19 mouse cellular contexts compared by ENCODE assay signal in the genomic region with DNA sequence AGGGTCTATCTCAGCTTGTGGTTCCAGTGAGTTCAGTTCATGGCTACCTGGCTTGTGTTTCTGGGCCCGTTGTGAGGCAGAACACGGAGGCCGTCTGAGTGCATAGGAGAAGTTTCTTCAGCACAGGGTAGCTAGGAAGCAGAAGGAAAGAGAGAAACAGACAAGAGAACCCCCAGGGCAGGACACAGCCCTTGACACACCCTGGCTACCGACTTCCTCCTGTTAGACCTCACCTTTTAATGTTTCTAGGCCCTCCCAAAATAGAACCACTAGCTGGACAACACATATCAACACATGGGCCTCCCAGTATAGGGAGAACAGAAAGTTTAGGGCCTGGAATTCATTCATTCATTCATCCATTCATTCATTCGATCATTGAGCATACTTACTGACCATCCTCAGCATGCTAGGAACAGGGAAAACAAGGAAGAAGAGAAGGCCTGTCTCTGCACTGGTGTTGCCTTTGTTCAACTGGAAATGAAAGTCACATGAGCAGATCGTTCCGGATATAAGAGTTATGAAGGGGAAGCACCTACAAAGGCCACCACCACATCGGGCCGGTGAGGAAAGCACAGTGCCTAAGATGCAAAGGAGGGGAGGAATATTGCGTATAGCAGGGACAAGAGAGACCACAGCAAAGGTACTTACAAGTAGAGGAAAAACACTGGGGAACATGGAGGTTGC. TPM values are rescaled to one million over a fixed set of nuclear protein-coding genes. Genes with fewer than 3 reads are reported as not detected.
DNase-seq lines count a peak whose midpoint lies in the region; ATAC-seq lines count a peak whose summit lies in the region.
"Had no signal": no experiment of that assay in that cellular context is flagged by ENCODE, and none has a peak within 500 bp of the region (broad histone marks: within the 10 kb centered on the region; RNA-seq: fewer than 3 reads in every experiment).

No protein-coding gene starts in this region.

- no peaks in the 10 kb centered on the region for H3K9me3 ChIP-seq in midbrain, embryonic 14.5 days (ENCODE audit: control insufficient read depth, low read length)
- H3K9me3 ChIP-seq: embryonic facial prominence, embryonic 12.5 days; liver, embryonic 12.5 days; midbrain, embryonic 12.5 days; neural tube, embryonic 12.5 days had no signal

- peak; percentile 79 to 81 for DNase-seq in spleen, postnatal 36 days (ENCODE audit: low spot score in 2 of 2)
- DNase-seq in spleen, postnatal 4 days (ENCODE audit: low spot score in 2 of 2) = no peak
- DNase-seq in T-cell, adult 2 months (ENCODE audit: low spot score) = peak; percentile 60
- DNase-seq in left cerebral cortex, adult 8-10 months (ENCODE audit: low spot score in 2 of 2) = no peak
- DNase-seq in midbrain, embryonic 14.5 days = no peak
- DNase-seq: cerebellum, adult 11 months; cerebellum, postnatal 25 days; kidney, adult 11 months; kidney, postnatal 14 days; layer of hippocampus, adult 9-11 months had no signal

- no peaks in the 10 kb centered on the region for H3K4me1 ChIP-seq in midbrain, embryonic 14.5 days (ENCODE audit: control insufficient read depth, insufficient read depth, low read length)
- H3K4me1 ChIP-seq: embryonic facial prominence, embryonic 12.5 days; liver, embryonic 12.5 days; midbrain, embryonic 12.5 days; neural tube, embryonic 12.5 days had no signal

- WGBS in midbrain, embryonic 14.5 days = 89% methylated on average over 10 of the region's 10 CpGs

- H3K9ac ChIP-seq in midbrain, embryonic 14.5 days (replicated peaks; ENCODE audit: low read length) = no peak overlapping the region
- H3K9ac ChIP-seq: embryonic facial prominence, embryonic 12.5 days; liver, embryonic 12.5 days; midbrain, embryonic 12.5 days; neural tube, embryonic 12.5 days had no signal

- no peak overlapping the region for H3K4me2 ChIP-seq in midbrain, embryonic 14.5 days (ENCODE audit: low read length)
- H3K4me2 ChIP-seq: embryonic facial prominence, embryonic 12.5 days; liver, embryonic 12.5 days; midbrain, embryonic 12.5 days; neural tube, embryonic 12.5 days had no signal

- H3K36me3 ChIP-seq in midbrain, embryonic 14.5 days (ENCODE audit: control insufficient read depth, insufficient read depth, low read length) = no peaks in the 10 kb centered on the region
- H3K36me3 ChIP-seq: embryonic facial prominence, embryonic 12.5 days; liver, embryonic 12.5 days; midbrain, embryonic 12.5 days; neural tube, embryonic 12.5 days had no signal

- ATAC-seq in hematopoietic stem cell, adult 5-6 weeks (replicated peaks in 1 of 2; ENCODE audit: insufficient read depth in 1 of 2, low FRiP score in 2 of 2, low TSS enrichment in 1 of 2, low read depth in 1 of 2, poor library complexity in 2 of 2, severe bottlenecking in 2 of 2) = peak; percentile 64 to 80
- ATAC-seq in neutrophil, adult 5-6 weeks (ENCODE audit: extremely low read depth, insufficient number of reproducible peaks, low FRiP score, poor library complexity, severe bottlenecking) = peak; percentile 53
- ATAC-seq in midbrain, embryonic 14.5 days (ENCODE audit: low FRiP score, low TSS enrichment) = no peak
- ATAC-seq: liver, embryonic 12.5 days; Patski had no signal

- H3K27me3 ChIP-seq in midbrain, embryonic 14.5 days (ENCODE audit: control insufficient read depth, insufficient read depth, low read length) = no peaks in the 10 kb centered on the region
- H3K27me3 ChIP-seq: embryonic facial prominence, embryonic 12.5 days; midbrain, embryonic 12.5 days; neural tube, embryonic 12.5 days; Patski had no signal

- no peak overlapping the region for H3K27ac ChIP-seq in midbrain, embryonic 14.5 days (replicated peaks; ENCODE audit: low read depth, low read length)
- H3K27ac ChIP-seq: embryonic facial prominence, embryonic 12.5 days; liver, embryonic 12.5 days; midbrain, embryonic 12.5 days; neural tube, embryonic 12.5 days had no signal

- no peak overlapping the region for H3K4me3 ChIP-seq in midbrain, embryonic 14.5 days (replicated peaks; ENCODE audit: low read depth, low read length)
- H3K4me3 ChIP-seq: embryonic facial prominence, embryonic 12.5 days; liver, embryonic 12.5 days; midbrain, embryonic 12.5 days; neural tube, embryonic 12.5 days had no signal

RNA-seq across cellular contexts. Expression of a gene that starts 23.3 kb away (rescaled TPM):
- 0.25 and 0.69 TPM in 2 replicates for total RNA-seq in hematopoietic stem cell, adult 5-6 weeks (2017)
- 15.1 and 25.1 TPM in 2 replicates for total RNA-seq in neutrophil, adult 5-6 weeks (2017)
- under 1 TPM in 1 of 4 experiments, not detected in 3; 0.53 TPM for total RNA-seq in left cerebral cortex, adult 8-10 months (2022)
- polyA plus RNA-seq in midbrain, embryonic 14.5 days (2014; fragmentation: Nextera tagmentation; extraction: Ambion mirVana) = 0.39 TPM in 1 of 2 replicates, not detected in the other
- total RNA-seq: gastrocnemius, postnatal 4 days; left cerebral cortex, postnatal 25 days had no signal
- polyA plus RNA-seq: embryonic facial prominence, embryonic 12.5 days; midbrain, embryonic 12.5 days; neural tube, embryonic 12.5 days had no signal

RNA-seq across cellular contexts. Expression of a gene that starts 25.1 kb away (rescaled TPM):
- total RNA-seq in hematopoietic stem cell, adult 5-6 weeks (2017) = 3.7 and 8.3 TPM in 2 replicates
- 2.6 and 2.8 TPM in 2 replicates for total RNA-seq in neutrophil, adult 5-6 weeks (2017)
- 10 to 100 TPM; 16.7 to 20.5 (median 20.0) TPM for total RNA-seq in left cerebral cortex, adult 8-10 months (2022)
- polyA plus RNA-seq in midbrain, embryonic 14.5 days (2014; fragmentation: Nextera tagmentation; extraction: Ambion mirVana) = 14.8 and 16.8 TPM in 2 replicates

RNA-seq across cellular contexts. Expression of a gene that starts 55.5 kb away (rescaled TPM):
- total RNA-seq in hematopoietic stem cell, adult 5-6 weeks (2017) = 67.7 and 75.9 TPM in 2 replicates
- total RNA-seq in neutrophil, adult 5-6 weeks (2017) = 76.0 and 84.5 TPM in 2 replicates
- 100 to 1,000 TPM; 123 to 128 (median 125) TPM for total RNA-seq in left cerebral cortex, adult 8-10 months (2022)
- 69.9 and 77.0 TPM in 2 replicates for polyA plus RNA-seq in midbrain, embryonic 14.5 days (2014; fragmentation: Nextera tagmentation; extraction: Ambion mirVana)

Comparison
In these comparisons a context has a peak if more than half of its experiments do, and no peak if none do; other contexts are left out.
1. DNase-seq: peak in spleen, postnatal 36 days (2 of 2) and T-cell, adult 2 months (single experiment); none in spleen, postnatal 4 days (0 of 2), left cerebral cortex, adult 8-10 months (0 of 2) and midbrain, embryonic 14.5 days (single experiment).